Mouse (Mus musculus) thymus, adult 18-20 months (tissue): ENCODE measurements around the gene 1700018B08Rik.

Experiments used
- DNase-seq, 2 experiments: peaks; one replicate each; pipeline ENCODE4 v3.0.0; 2022; ENCODE audit warnings: mixed read lengths in 2 of 2

1700018B08Rik gene

GRCm38 (mm10) chr8:121561636-121562345 lies 17.7 kb upstream of the 1700018B08Rik start:
- no peak for DNase-seq

DNA sequence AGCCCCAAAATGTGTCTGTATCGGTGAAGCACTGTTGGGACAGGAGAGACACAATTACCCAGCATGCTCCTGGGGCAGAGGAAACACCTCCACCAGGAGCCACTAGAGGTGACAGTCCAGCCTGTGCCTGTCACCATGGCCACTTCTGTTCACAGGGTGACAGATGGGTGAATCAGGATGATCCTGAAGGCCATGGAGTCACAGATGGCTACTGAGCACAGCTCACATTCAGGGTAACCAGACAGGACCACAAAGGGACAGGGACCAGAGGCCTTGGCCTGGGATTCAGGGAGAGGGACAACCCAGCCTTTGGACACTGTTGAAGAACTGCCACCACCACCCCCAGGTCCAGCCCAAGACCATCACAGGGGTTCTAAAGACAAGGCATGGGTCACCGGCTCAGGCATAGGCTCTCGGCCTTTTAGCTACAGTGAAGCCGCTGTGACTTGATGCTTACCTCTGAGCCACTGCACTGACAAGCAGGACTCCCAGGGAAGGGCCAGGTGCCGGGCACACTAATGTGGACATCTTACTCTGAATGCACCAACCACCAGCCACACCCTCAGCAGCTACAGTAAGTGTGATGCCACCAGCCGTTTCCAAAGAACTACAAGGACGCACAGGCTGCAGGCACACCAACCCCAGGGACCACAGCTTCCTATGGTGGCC lies 16.4 kb upstream of the 1700018B08Rik start:
- no peak for DNase-seq

- no peak for DNase-seq
Observed at GRCm38 (mm10) chr8:121559801-121560200, 15.7 kb upstream of the 1700018B08Rik start.

DNA sequence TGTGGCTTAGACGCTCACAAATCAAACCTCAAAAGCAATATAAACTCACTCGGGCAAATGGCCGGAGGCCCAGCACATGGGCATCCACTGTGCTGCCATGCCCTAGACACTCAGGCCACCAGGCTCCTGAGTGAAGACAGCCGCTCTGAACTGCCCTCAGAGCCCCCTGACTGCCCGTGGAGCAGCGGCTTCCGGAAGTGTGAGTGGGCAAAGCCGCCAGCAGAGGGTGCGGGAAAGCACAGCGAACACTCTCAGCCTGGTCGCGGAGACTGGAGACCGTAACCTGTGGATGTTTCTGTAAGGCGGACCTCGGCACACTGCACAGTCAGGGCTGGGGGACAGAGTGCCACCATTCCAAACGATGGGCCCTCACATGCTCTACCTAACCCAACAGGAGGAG lies 14.4 kb upstream of the 1700018B08Rik start:
- no peak for DNase-seq

DNA sequence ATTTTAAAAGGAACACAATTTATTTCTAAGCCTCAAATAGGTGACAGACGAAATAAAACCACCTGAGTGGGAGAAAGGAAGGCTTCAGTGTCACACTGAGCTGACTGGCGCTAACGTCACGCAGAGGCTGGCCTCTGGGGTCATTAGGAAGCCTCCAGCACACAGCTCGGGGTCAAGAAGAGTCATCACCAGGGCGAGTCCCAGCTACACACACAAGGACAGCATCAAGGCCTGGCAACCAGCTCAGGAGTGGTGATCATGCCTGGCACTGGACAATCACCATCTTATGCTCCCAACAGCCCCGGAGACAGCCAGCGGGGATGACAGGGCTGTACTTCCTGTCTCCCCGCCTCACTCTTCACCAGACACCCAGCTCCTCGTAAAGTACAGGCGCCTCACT lies 13.6 kb upstream of the 1700018B08Rik start:
- no peak for DNase-seq

GRCm38 (mm10) chr8:121553831-121554475 lies 9.8 kb upstream of the 1700018B08Rik start:
- DNase-seq = no peak

- DNase-seq = no peak
Observed at GRCm38 (mm10) chr8:121552506-121552905, 8.4 kb upstream of the 1700018B08Rik start.

GRCm38 (mm10) chr8:121551065-121551985 lies 7.2 kb upstream of the 1700018B08Rik start:
- DNase-seq = no peak

GRCm38 (mm10) chr8:121550056-121550455 lies 5.9 kb upstream of the 1700018B08Rik start:
- no peak for DNase-seq

- peak; percentile 43 to 47 for DNase-seq
Observed at GRCm38 (mm10) chr8:121547132-121547531, 3.0 kb upstream of the 1700018B08Rik start.

DNA sequence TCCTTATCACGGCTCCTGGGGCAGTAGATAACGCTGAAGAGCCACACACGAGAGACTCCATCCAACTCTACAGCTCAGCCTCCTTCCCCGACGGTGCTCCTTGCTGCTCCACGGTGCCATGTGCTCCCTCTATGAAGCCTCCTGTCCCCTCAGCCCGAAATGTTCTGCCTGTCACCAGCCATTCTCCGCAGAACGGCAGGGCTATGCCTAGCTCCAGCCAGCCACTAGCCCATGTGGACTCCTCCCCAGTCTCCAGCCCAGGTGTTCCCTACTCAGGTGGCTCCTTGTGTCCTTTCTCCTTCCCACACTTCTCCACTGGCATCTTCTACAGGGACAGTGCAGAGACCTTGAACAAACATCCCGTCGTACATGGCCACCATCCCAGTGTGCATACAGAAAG lies 816 bp upstream of the 1700018B08Rik start:
- no peak for DNase-seq

DNA sequence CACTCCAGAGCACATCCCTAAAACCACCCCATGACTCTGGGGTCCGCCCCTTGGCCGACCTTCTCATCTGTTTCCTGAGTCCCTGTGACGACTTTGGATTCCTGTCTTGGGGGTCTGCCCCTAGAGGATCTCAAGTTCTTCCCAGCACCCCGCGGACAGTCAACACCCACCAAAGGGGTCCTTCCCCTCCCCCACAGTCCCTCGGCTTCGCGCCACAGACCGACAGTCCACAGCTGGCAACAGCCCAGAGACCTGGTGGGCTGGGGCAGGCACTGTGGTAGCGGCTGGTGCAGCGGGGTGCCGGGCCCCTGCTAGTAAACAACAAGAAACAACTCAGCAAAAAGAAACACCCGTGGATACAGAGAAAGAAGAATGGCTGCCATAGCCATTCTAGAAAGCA lies 1.2 kb downstream of the 1700018B08Rik start:
- no peak for DNase-seq

DNA sequence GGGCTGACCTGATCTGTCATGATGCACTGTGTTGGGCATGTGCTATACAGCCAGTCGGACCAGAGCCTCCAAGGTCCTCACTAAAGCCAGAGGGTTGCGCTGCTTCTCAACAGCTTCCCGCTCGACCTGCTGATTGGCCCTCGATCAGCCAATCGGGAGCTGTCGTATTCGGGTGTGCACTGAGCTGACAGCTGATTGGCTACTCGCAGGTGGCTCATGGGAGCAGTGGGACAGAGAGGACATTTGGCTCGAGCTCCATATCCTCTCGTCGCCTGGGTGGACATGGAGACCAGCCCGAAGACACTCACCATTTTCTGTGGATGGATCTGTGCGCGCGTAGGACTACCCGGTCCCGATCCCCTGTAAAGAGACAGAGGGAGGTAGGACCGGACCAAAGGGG lies 2.3 kb downstream of the 1700018B08Rik start:
- no peak for DNase-seq

- DNase-seq = no peak
Observed at GRCm38 (mm10) chr8:121532381-121532780, 11.7 kb downstream of the 1700018B08Rik start.

DNA sequence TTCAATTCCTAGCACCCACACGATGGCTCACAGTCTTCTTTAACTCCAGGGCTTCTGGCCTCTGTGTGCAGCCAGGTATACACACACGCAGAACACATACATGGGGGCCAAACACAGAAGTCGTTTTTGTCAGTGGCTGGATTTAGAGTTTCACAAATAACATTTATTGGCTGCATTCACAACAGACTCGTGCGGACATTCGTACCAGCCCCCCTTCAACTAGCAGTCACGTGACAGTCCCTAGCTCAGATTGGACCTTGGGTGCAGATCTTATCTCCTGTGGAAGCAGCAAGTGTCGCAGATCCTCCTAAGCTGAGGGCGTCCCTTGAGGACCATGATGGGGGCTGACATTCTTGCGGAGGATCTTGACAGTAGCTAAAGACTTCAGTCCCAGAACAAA lies 13.5 kb downstream of the 1700018B08Rik start:
- DNase-seq = no peak

GRCm38 (mm10) chr8:121528790-121529189 lies 15.3 kb downstream of the 1700018B08Rik start:
- no peak for DNase-seq

DNA sequence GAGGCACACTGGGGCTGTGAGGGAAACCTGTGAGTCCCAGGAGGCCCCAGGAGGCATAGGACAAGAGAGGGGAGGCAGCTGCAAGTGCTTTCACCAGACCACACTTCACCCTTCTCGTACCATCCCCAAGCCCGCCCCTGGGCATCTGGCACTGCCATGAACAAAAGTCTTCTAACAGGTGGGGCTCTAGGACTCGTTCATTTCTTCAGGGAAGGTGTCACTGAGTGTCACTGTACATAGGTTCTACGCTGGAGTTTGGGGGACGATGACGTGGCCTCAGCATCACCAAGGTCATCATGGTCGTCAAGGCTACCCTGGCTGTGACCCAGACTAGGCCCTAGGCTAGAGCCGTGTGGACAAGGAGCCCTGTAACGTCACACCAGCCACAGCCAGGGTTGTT lies 16.4 kb downstream of the 1700018B08Rik start:
- no peak for DNase-seq

DNA sequence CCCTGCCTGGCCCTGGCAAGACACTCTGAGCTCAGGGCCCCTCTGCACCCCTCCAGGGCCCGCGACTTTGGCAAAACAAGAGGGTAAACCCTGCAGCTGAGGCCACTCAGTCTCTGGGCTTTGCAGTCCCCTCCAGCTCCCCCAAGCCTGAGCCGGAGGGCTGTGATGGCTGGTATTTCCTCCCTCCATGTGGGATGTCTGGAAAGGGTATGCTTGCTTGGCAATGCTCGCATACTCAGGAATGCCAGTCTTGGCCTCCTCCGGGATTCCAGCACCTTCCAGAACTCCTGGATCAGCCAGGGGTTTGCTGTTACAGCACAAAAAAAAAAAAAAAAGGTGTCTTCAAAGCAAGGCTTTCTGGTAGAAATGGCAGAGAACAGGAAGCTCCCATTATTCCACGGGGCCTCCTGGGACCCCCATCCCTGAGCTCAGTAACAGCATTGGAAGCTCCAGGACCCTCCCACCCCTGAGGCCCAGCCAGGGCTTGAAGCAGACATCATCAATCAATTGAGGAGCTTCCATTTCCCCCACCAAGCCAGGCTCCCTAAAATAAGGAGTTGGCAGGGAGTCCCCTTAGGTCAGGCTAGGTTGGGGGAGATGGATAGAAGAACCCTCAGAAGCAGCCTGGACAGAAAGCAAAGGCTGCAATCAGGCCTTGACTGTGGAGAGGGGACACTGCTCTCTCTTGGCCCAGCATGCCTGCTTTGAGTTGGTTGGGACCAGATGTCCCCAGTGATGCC lies 17.1 kb downstream of the 1700018B08Rik start:
- no peak for DNase-seq

- DNase-seq = no peak
Observed at GRCm38 (mm10) chr8:121525111-121525818, 18.9 kb downstream of the 1700018B08Rik start.

- peak in 1 of 2 experiments; percentile 18 for DNase-seq
Observed at GRCm38 (mm10) chr8:121513429-121513828, 30.7 kb downstream of the 1700018B08Rik start.

DNA sequence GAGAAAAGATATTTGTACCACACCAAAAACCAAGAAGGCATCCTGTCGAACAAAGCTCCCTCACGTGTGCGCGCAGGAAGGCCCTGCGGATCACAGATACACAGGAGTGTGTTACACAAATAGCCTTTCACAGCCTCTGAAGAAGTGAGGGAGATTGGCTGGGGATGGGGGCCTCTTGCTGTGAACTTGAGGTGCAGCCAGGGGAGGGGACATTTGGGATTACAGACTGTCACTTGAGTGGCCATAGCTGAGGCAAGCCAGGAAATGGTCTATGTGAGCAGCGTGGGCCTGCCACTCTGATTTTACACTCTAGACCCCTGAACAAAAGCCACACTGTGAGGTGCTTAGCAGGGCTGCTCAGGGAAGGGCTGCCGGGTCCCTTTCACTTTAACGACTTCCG lies 32.4 kb downstream of the 1700018B08Rik start:
- DNase-seq = no peak
